Mouse (Mus musculus) brain, embryonic 14.5 days (tissue): ENCODE results near the gene March11.

Source experiments
- CTCF ChIP-seq: fragments of 200-500 bp; IDR thresholded peaks from 2 replicates; pipeline ENCODE4 v1.5.1; 2012; ENCODE audit warnings: inconsistent platforms, mild to moderate bottlenecking, moderate library complexity, borderline replicate concordance; ENCODE audit not compliant: insufficient read depth, insufficient read length; ENCODE audit errors: extremely low read depth
- POLR2A ChIP-seq: fragments of 200-500 bp; IDR thresholded peaks from 2 replicates; pipeline ENCODE4 v1.6.1; 2012; ENCODE audit warnings: mild to moderate bottlenecking, inconsistent platforms, borderline replicate concordance; ENCODE audit not compliant: poor library complexity, insufficient read depth, insufficient read length, severe bottlenecking; ENCODE audit errors: extremely low read depth

DNA sequence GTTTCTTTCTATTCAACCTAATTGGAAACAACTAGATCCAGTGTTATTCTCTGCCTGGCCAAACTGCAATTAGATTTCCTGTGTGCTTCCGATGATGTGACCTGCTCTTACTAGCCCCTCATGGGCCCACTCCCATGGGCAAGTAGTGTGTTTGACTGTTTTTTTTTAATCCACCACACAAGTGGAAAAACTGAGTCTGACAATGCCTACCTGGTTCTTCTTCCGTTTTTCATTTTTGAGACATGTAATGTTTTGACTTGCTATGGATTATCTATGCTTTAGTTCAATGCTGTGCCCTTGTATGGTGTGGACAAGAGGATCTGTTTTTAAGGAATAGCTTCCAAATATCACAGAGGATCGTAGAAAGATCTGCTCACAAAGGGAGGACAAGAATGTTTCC lies 116.4 kb downstream of the March11 start:
- TF ChIP-seq CTCF (no peak), POLR2A (no peak)
